Comparison of ENCODE assay signal across 8 mouse cellular contexts in genomic region chr9:21803986-21804644, GRCm38 (mm10). TPM values are rescaled to one million over a fixed set of nuclear protein-coding genes. Genes with fewer than 3 reads are reported as not detected.
DNase-seq lines count a peak whose midpoint lies in the region; ATAC-seq lines count a peak whose summit lies in the region.

No protein-coding gene starts in this region.

- H3K4me1 ChIP-seq in brown adipose tissue, adult 24 weeks (ENCODE audit: control insufficient read depth, insufficient read depth, insufficient read length, low read length), result no peaks in the 10 kb centered on the region
- H3K4me1 ChIP-seq in heart, embryonic 14.5 days (ENCODE audit: control insufficient read depth in 2 of 2, insufficient read depth in 2 of 2, low read length in 2 of 2), result peaks cover 8% of the 10 kb centered on the region in 2 experiments; a peak in 3 of 4 replicates
- peaks cover 33% of the 10 kb centered on the region for H3K4me1 ChIP-seq in liver, embryonic 13.5 days (replicated peaks)
- H3K4me1 ChIP-seq in neural tube, embryonic 11.5 days (ENCODE audit: control insufficient read depth, insufficient read depth, low read length), result no peaks in the 10 kb centered on the region; the same call in 1 of the 2 replicates
- peaks cover 8% of the 10 kb centered on the region for H3K4me1 ChIP-seq in stomach, embryonic 16.5 days (ENCODE audit: control insufficient read depth, insufficient read depth, low read length)

- peak; percentile 85 for ATAC-seq in heart, embryonic 14.5 days (ENCODE audit: insufficient number of reproducible peaks, insufficient read depth, low FRiP score, low read depth)
- ATAC-seq in liver, embryonic 13.5 days (ENCODE audit: low read depth), result peak; percentile 56
- ATAC-seq in neural tube, embryonic 11.5 days (ENCODE audit: insufficient read depth, low FRiP score, low TSS enrichment), result peak; percentile 81
- ATAC-seq in stomach, embryonic 16.5 days (ENCODE audit: insufficient read depth, low FRiP score), result peak; percentile 90

- no peaks in the 10 kb centered on the region for H3K9me3 ChIP-seq in heart, embryonic 14.5 days (ENCODE audit: control insufficient read depth, low read length)
- no peaks in the 10 kb centered on the region for H3K9me3 ChIP-seq in liver, embryonic 13.5 days (replicated peaks)
- H3K9me3 ChIP-seq in neural tube, embryonic 11.5 days (ENCODE audit: control insufficient read depth, low read length), result no peaks in the 10 kb centered on the region
- H3K9me3 ChIP-seq in stomach, embryonic 16.5 days (replicated peaks; ENCODE audit: control insufficient read depth, low read length), result no peaks in the 10 kb centered on the region

- H3K36me3 ChIP-seq in heart, embryonic 14.5 days (ENCODE audit: control insufficient read depth, insufficient read depth, low read length), result peaks cover 52% of the 10 kb centered on the region
- no peaks in the 10 kb centered on the region for H3K36me3 ChIP-seq in liver, embryonic 13.5 days
- H3K36me3 ChIP-seq in neural tube, embryonic 11.5 days (ENCODE audit: control insufficient read depth, insufficient read depth, low read length), result no peaks in the 10 kb centered on the region; the same call in 1 of the 2 replicates
- H3K36me3 ChIP-seq in stomach, embryonic 16.5 days (ENCODE audit: control insufficient read depth, insufficient read depth, low read length), result 0 out of 2 replicates have a peak, but pooled peaks cover 7% of the 10 kb centered on the region

- 22% methylated on average over 13 of the region's 13 CpGs for WGBS in heart, embryonic 14.5 days
- WGBS in liver, embryonic 13.5 days (ENCODE audit: insufficient replicate concordance), result 35% methylated on average over 13 of the region's 13 CpGs
- 48% methylated on average over 13 of the region's 13 CpGs for WGBS in neural tube, embryonic 11.5 days
- 34% methylated on average over 13 of the region's 13 CpGs for WGBS in stomach, embryonic 16.5 days

- DNase-seq in CD4-positive helper T cell, adult 2 months (ENCODE audit: low read depth, low spot score), result peak; percentile 64
- peak; percentile 94 for DNase-seq in fibroblast of lung, adult 2 months (ENCODE audit: low read depth)
- peak; percentile 84 for DNase-seq in kidney, postnatal 14 days
- peak; percentile 51 for DNase-seq in liver, embryonic 13.5 days
- peak; percentile 83 for DNase-seq in neural tube, embryonic 11.5 days (ENCODE audit: low spot score)

- peak overlapping the region; percentile 17; the same call in 1 of the 2 replicates for H3K4me3 ChIP-seq in brown adipose tissue, adult 24 weeks (ENCODE audit: insufficient read depth, low read depth, low read length)
- H3K4me3 ChIP-seq in heart, embryonic 14.5 days (ENCODE audit: control insufficient read depth in 1 of 2, insufficient read depth in 1 of 2, low read depth in 1 of 2, low read length in 2 of 2), result peak overlapping the region; percentile 24 to 29
- H3K4me3 ChIP-seq in liver, embryonic 13.5 days (replicated peaks), result no peak overlapping the region
- no peak overlapping the region for H3K4me3 ChIP-seq in neural tube, embryonic 11.5 days (ENCODE audit: low read depth, low read length)
- H3K4me3 ChIP-seq in stomach, embryonic 16.5 days (replicated peaks; ENCODE audit: low read length), result 0 out of 2 replicates have a peak overlapping the region, but pooled peaks have one; percentile 5

- H3K27ac ChIP-seq in brown adipose tissue, adult 24 weeks (replicated peaks; ENCODE audit: low read depth, low read length), result peak overlapping the region; percentile 37
- peak overlapping the region; percentile 41 to 51 for H3K27ac ChIP-seq in heart, embryonic 14.5 days (replicated peaks in 1 of 2; ENCODE audit: control insufficient read depth in 1 of 2, insufficient read depth in 1 of 2, low read depth in 2 of 2, low read length in 2 of 2)
- H3K27ac ChIP-seq in liver, embryonic 13.5 days, result no peak overlapping the region
- H3K27ac ChIP-seq in neural tube, embryonic 11.5 days (ENCODE audit: low read depth, low read length), result no peak overlapping the region
- H3K27ac ChIP-seq in stomach, embryonic 16.5 days (ENCODE audit: low read length), result peak overlapping the region; percentile 85

- peak overlapping the region; percentile 58 for H3K9ac ChIP-seq in heart, embryonic 14.5 days (ENCODE audit: low read length)
- H3K9ac ChIP-seq in liver, embryonic 13.5 days, result no peak overlapping the region
- H3K9ac ChIP-seq in neural tube, embryonic 11.5 days (ENCODE audit: low read length), result no peak overlapping the region
- peak overlapping the region; percentile 60 for H3K9ac ChIP-seq in stomach, embryonic 16.5 days (ENCODE audit: low read length)

- H3K27me3 ChIP-seq in heart, embryonic 14.5 days (ENCODE audit: control insufficient read depth, insufficient read depth, low read length), result no peaks in the 10 kb centered on the region
- no peaks in the 10 kb centered on the region for H3K27me3 ChIP-seq in liver, embryonic 13.5 days
- H3K27me3 ChIP-seq in neural tube, embryonic 11.5 days (ENCODE audit: control insufficient read depth, insufficient read depth, low read length), result no peaks in the 10 kb centered on the region
- no peaks in the 10 kb centered on the region for H3K27me3 ChIP-seq in stomach, embryonic 16.5 days (ENCODE audit: control insufficient read depth, insufficient read depth, low read length)

- peak overlapping the region; percentile 58 for H3K4me2 ChIP-seq in heart, embryonic 14.5 days (ENCODE audit: low read length)
- no peak overlapping the region for H3K4me2 ChIP-seq in liver, embryonic 13.5 days
- H3K4me2 ChIP-seq in neural tube, embryonic 11.5 days (ENCODE audit: low read depth), result no peak overlapping the region
- H3K4me2 ChIP-seq in stomach, embryonic 16.5 days (ENCODE audit: low read depth, low read length), result peak overlapping the region; percentile 33

RNA-seq across cellular contexts. Expression of gene Kank2, which starts 5.6 kb away (rescaled TPM):
- 19.7 and 29.7 TPM in 2 replicates for polyA plus RNA-seq in brown adipose tissue, adult 24 weeks (2012; ENCODE audit: insufficient read depth, insufficient read length, missing spikeins)
- 11.1 and 11.6 TPM in 2 replicates for polyA plus RNA-seq in heart, embryonic 14.5 days (2014; fragmentation: Nextera tagmentation; extraction: Ambion mirVana)
- polyA plus RNA-seq in liver, embryonic 13.5 days (2015; fragmentation: Nextera tagmentation; extraction: Ambion mirVana), result 2.6 and 3.4 TPM in 2 replicates
- 3.7 and 4.5 TPM in 2 replicates for polyA plus RNA-seq in neural tube, embryonic 11.5 days (2014; fragmentation: Nextera tagmentation; extraction: Ambion mirVana)
- 11.2 and 11.6 TPM in 2 replicates for polyA plus RNA-seq in stomach, embryonic 16.5 days (2015; fragmentation: Nextera tagmentation; extraction: Ambion mirVana)

RNA-seq across cellular contexts. Expression of gene Angptl8, which starts 31.2 kb away (rescaled TPM):
- 54.2 and 167 TPM in 2 replicates for polyA plus RNA-seq in brown adipose tissue, adult 24 weeks (2012; ENCODE audit: insufficient read depth, insufficient read length, missing spikeins)
- 1.4 and 1.6 TPM in 2 replicates for polyA plus RNA-seq in heart, embryonic 14.5 days (2014; fragmentation: Nextera tagmentation; extraction: Ambion mirVana)
- 15.5 and 16.1 TPM in 2 replicates for polyA plus RNA-seq in liver, embryonic 13.5 days (2015; fragmentation: Nextera tagmentation; extraction: Ambion mirVana)
- polyA plus RNA-seq in neural tube, embryonic 11.5 days (2014; fragmentation: Nextera tagmentation; extraction: Ambion mirVana), result not detected in 2 replicates
- polyA plus RNA-seq in stomach, embryonic 16.5 days (2015; fragmentation: Nextera tagmentation; extraction: Ambion mirVana), result 6.4 TPM in 2 replicates

RNA-seq across cellular contexts. Expression of gene Spc24, which starts 44.0 kb away (rescaled TPM):
- not detected in 2 replicates for polyA plus RNA-seq in brown adipose tissue, adult 24 weeks (2012; ENCODE audit: insufficient read depth, insufficient read length, missing spikeins)
- polyA plus RNA-seq in heart, embryonic 14.5 days (2014; fragmentation: Nextera tagmentation; extraction: Ambion mirVana), result 82.9 and 97.9 TPM in 2 replicates
- polyA plus RNA-seq in liver, embryonic 13.5 days (2015; fragmentation: Nextera tagmentation; extraction: Ambion mirVana), result 86.3 and 91.5 TPM in 2 replicates
- polyA plus RNA-seq in neural tube, embryonic 11.5 days (2014; fragmentation: Nextera tagmentation; extraction: Ambion mirVana), result 116 and 117 TPM in 2 replicates
- 83.7 and 87.5 TPM in 2 replicates for polyA plus RNA-seq in stomach, embryonic 16.5 days (2015; fragmentation: Nextera tagmentation; extraction: Ambion mirVana)

RNA-seq across cellular contexts. Expression of gene Dock6, which starts 48.3 kb away (rescaled TPM):
- polyA plus RNA-seq in brown adipose tissue, adult 24 weeks (2012; ENCODE audit: insufficient read depth, insufficient read length, missing spikeins), result 6.9 and 9.5 TPM in 2 replicates
- 42.4 and 44.5 TPM in 2 replicates for polyA plus RNA-seq in heart, embryonic 14.5 days (2014; fragmentation: Nextera tagmentation; extraction: Ambion mirVana)
- polyA plus RNA-seq in liver, embryonic 13.5 days (2015; fragmentation: Nextera tagmentation; extraction: Ambion mirVana), result 3.9 and 4.1 TPM in 2 replicates
- polyA plus RNA-seq in neural tube, embryonic 11.5 days (2014; fragmentation: Nextera tagmentation; extraction: Ambion mirVana), result 24.7 and 25.4 TPM in 2 replicates
- polyA plus RNA-seq in stomach, embryonic 16.5 days (2015; fragmentation: Nextera tagmentation; extraction: Ambion mirVana), result 39.4 and 41.6 TPM in 2 replicates

Comparison
In these comparisons a context has a peak if more than half of its experiments do, and no peak if none do; other contexts are left out.
1. H3K27ac ChIP-seq: peak in brown adipose tissue, adult 24 weeks (single experiment), heart, embryonic 14.5 days (2 of 2) and stomach, embryonic 16.5 days (single experiment); none in liver, embryonic 13.5 days (single experiment) and neural tube, embryonic 11.5 days (single experiment).
2. H3K4me3 ChIP-seq: peak in brown adipose tissue, adult 24 weeks (single experiment), heart, embryonic 14.5 days (2 of 2) and stomach, embryonic 16.5 days (single experiment); none in liver, embryonic 13.5 days (single experiment) and neural tube, embryonic 11.5 days (single experiment).
3. H3K4me2 ChIP-seq: peak in heart, embryonic 14.5 days (single experiment) and stomach, embryonic 16.5 days (single experiment); none in liver, embryonic 13.5 days (single experiment) and neural tube, embryonic 11.5 days (single experiment).
4. H3K9ac ChIP-seq: peak in heart, embryonic 14.5 days (single experiment) and stomach, embryonic 16.5 days (single experiment); none in liver, embryonic 13.5 days (single experiment) and neural tube, embryonic 11.5 days (single experiment).
5. RNA of gene Spc24, which starts 44.0 kb away (polyA plus RNA-seq): 116 to 117 TPM in neural tube, embryonic 11.5 days, 82.9 to 97.9 TPM in heart, embryonic 14.5 days, 86.3 to 91.5 TPM in liver, embryonic 13.5 days and 83.7 to 87.5 TPM in stomach, embryonic 16.5 days; not detected in brown adipose tissue, adult 24 weeks; every median in the first group is over 10 times any median in the second.
6. Peak in every context shown above with its lines, with median percentiles within 50 percentile points of each other: DNase-seq and ATAC-seq.